Mouse (Mus musculus): ENCODE results near the gene Doc2b.
A peak's percentile ranks its signal among the peaks of the same experiment; 100 is the strongest.
"Not testable (repeated sequence)": the region's sequence is repeated elsewhere in the genome, so short reads cannot be mapped to it uniquely, and the experiment has no call there.

Doc2b gene

DNA sequence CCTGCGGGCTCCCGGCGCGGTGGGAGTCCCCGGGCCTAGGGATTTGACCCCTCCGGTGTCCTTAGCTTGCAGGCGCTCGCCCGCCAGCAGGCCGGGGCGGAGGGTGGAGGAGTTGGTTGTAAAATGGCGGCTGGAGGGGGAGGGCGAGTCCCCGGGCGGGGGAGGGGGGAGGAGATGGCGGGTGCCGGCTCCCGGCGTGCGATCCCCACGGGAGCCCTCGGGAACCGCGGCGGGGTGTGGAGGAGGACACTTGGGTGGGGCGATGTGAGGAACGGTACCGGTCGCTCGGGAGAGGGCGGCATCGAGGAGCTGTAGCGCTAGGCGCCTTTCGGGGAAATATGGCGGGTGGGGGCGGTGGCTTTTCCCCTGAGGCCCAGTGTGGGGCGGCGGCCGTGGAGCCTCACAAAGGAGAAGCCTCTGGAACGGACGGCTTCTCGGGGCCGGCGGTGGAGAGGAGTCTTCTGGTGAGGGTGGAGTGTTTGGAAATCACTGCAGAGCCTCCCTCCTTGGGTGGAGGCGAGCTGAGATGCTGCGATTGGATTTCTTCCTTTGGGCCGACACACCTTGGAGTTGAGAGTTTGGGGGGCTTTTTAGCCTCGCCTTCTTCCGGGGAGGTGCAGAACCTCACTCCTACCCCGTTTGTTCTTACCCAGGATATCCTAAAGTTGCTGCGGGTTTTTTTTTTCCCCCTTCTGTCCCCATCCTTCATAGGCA is 62.5 kb downstream of the Doc2b start:
- peak; percentile 69 to 84 for DNase-seq

DNA sequence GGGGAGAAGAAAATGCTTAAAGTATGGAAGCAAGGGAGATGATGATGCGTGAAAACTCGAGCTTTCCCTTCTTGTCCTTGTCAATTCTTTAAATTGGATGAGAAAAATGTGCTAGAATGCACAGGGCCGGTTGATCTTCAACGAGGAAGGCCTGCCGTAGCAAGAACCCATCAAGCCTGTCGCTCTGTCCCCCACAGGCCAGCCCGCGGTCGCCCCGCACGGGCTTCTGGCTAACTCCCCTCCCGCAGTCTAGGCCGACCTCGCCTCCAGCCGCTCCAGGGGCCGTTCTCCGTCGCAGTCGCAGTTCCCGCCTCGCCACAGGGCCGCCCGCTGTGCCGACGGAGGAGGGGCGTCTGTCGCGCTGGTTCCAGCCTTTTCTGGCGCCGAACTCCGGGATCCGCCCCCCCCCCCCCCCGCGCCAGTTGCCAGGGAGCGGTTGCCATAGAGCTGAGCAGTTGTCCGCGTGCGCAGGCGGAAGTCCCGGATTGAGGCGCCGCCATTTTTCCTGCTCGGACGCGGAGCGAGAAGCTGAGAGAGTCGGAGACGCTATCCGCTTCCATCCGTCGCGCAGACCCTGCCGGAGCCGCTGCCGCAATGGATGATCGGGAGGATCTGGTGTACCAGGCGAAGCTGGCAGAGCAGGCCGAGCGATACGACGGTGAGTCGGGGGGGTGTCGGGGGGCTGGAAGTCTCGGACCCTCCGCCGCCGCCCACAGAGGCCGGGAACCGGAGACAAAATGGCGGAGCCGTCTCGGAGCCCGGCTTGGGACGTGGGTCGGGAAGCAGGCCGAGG is 63.2 kb downstream of the Doc2b start, which contains the start of gene Ywhae:
Gene Ywhae (plus strand): TSS at position 436 of the 793 bp plus-strand sequence.
- DNase-seq, result peak; percentile 93 to 96

DNA sequence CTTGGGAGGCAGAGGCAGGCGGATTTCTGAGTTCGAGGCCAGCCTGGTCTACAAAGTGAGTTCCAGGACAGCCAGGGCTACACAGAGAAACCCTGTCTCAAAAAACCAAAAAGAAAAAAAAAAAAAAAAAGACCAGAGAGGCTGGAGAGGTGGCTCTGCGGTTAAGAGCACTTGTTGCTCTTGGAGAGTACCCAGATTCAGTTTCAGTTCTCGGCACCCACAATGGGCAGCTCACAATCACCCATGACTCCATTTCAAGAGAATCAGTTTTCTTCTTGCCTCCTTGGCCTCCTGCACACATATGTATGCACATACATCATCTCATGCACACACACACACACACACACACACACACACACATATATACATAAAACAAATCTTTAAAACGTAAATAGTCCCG is 68.2 kb downstream of the Doc2b start:
- not testable (repeated sequence) for DNase-seq

DNA sequence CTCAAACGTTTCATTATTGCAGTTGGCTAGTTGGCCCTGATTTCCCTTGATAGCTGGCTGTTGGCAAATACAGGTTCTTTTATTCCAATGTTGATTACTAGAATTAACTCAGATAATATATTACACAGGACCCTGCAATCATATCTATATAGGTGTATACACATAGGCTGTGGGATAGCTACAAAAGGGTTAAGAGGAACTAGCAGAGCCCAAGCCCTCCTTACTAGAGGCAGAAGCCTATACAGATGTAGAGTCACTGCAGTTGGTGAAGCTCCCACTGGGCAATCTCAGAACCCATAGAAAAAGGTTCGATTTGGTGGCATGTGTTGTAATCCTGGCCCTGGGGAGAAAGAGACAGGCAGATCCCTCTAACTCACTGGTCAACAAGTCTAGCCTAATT is 68.7 kb downstream of the Doc2b start:
- DNase-seq, result no peak

DNA sequence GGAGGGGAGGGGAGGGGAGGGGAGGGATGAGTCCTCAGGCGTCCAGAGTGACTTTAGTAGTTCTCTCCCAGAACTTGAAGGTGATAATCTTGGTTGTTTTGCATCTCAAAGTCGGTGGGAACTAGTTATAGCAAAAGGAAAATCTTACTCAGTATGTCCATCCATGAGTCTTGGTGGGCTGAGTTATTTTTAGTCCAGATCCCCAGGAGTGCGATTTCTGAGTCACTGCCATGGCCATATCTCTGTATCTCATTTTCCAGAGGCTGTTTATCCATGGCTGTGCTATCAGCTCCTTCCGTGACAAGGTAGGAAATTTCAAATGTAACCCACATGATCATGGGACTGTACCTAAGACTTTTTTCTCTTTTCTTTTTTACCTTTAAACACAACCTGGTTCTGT is 73.5 kb downstream of the Doc2b start:
- DNase-seq, result no peak

Measured in kidney, postnatal 25 days (tissue).